Mouse (Mus musculus): Measurements from ENCODE around the gene Flt1. TPM values are rescaled to one million over a fixed set of nuclear protein-coding genes. Genes with fewer than 3 reads are reported as not detected.

The Flt1 gene
- total RNA-seq, 2 experiments from 2014 or later: 61.7 to 76.9 TPM

Other genes with a start within 250 kb of the Flt1 start
- gene Pomp, start 134.4 kb upstream of the Flt1 start, total RNA-seq (2021): 100 to 1,000 TPM; 129 to 142 TPM
- 10 to 100 TPM; 11.7 to 12.7 TPM for gene Slc46a3, start 168.8 kb upstream of the Flt1 start, total RNA-seq (2021)
- 100 to 1,000 TPM in 1 of 2 experiments, 10 to 100 TPM in 1; 98.1 to 109 TPM for gene Mtus2, start 231.3 kb upstream of the Flt1 start, total RNA-seq (2021)

Data from heart, postnatal 25 days (tissue).